Mouse (Mus musculus): ENCODE results near the gene Ccdc9b.

Ccdc9b gene

GRCm38 (mm10) chr2:118761906-118762783, at the start of gene Ccdc9b:
Gene Ccdc9b (minus strand): TSS chr2:118762661.
- DNase-seq (ENCODE audit: low read depth) = peak; percentile 91

- DNase-seq (ENCODE audit: low read depth) = no peak
Observed at GRCm38 (mm10) chr2:118810861-118811260, 48.4 kb upstream of the Ccdc9b start.

GRCm38 (mm10) chr2:118806860-118807259, 44.4 kb upstream of the Ccdc9b start:
- DNase-seq (ENCODE audit: low read depth) = no peak

GRCm38 (mm10) chr2:118805756-118806155, 43.3 kb upstream of the Ccdc9b start:
- no peak for DNase-seq (ENCODE audit: low read depth)

GRCm38 (mm10) chr2:118805137-118805536, 42.7 kb upstream of the Ccdc9b start:
- no peak for DNase-seq (ENCODE audit: low read depth)

- peak; percentile 36 for DNase-seq (ENCODE audit: low read depth)
Observed at GRCm38 (mm10) chr2:118804474-118804873, 42.0 kb upstream of the Ccdc9b start.

GRCm38 (mm10) chr2:118802542-118803118, 40.2 kb upstream of the Ccdc9b start:
- no peak for DNase-seq (ENCODE audit: low read depth)

GRCm38 (mm10) chr2:118793636-118794035, 31.2 kb upstream of the Ccdc9b start:
- no peak for DNase-seq (ENCODE audit: low read depth)

- no peak for DNase-seq (ENCODE audit: low read depth)
Observed at GRCm38 (mm10) chr2:118792259-118792613, 29.8 kb upstream of the Ccdc9b start.

GRCm38 (mm10) chr2:118791591-118792258, 29.3 kb upstream of the Ccdc9b start:
- DNase-seq (ENCODE audit: low read depth) = no peak

GRCm38 (mm10) chr2:118790551-118791525, 28.4 kb upstream of the Ccdc9b start:
- no peak for DNase-seq (ENCODE audit: low read depth)

- no peak for DNase-seq (ENCODE audit: low read depth)
Observed at GRCm38 (mm10) chr2:118790221-118790550, 27.7 kb upstream of the Ccdc9b start.

- DNase-seq (ENCODE audit: low read depth) = no peak
Observed at GRCm38 (mm10) chr2:118789501-118789900, 27.0 kb upstream of the Ccdc9b start.

- DNase-seq (ENCODE audit: low read depth) = no peak
Observed at GRCm38 (mm10) chr2:118786525-118786924, 24.1 kb upstream of the Ccdc9b start.

GRCm38 (mm10) chr2:118783663-118784062, 21.2 kb upstream of the Ccdc9b start:
- DNase-seq (ENCODE audit: low read depth) = no peak

- DNase-seq (ENCODE audit: low read depth) = peak; percentile 46
Observed at GRCm38 (mm10) chr2:118783093-118783492, 20.6 kb upstream of the Ccdc9b start.

GRCm38 (mm10) chr2:118782303-118782702, 19.8 kb upstream of the Ccdc9b start:
- DNase-seq (ENCODE audit: low read depth) = peak; percentile 77

- DNase-seq (ENCODE audit: low read depth) = no peak
Observed at GRCm38 (mm10) chr2:118781115-118781514, 18.7 kb upstream of the Ccdc9b start.

GRCm38 (mm10) chr2:118779504-118780480, 17.3 kb upstream of the Ccdc9b start, which contains the start of gene Disp2:
Gene Disp2 (plus strand): TSS chr2:118779719.
- DNase-seq (ENCODE audit: low read depth) = peak; percentile 14

GRCm38 (mm10) chr2:118779065-118779464, 16.6 kb upstream of the Ccdc9b start:
- DNase-seq (ENCODE audit: low read depth) = no peak

- DNase-seq (ENCODE audit: low read depth) = no peak
Observed at GRCm38 (mm10) chr2:118778418-118778817, 16.0 kb upstream of the Ccdc9b start.

All from 416B (cell line).